Mouse (Mus musculus) left cerebral cortex, adult 2 months (tissue): ENCODE measurements around the gene Nup188. TPM values are rescaled to one million over a fixed set of nuclear protein-coding genes. Genes with fewer than 3 reads are reported as not detected.

ENCODE experiments used
- DNase-seq, 2 experiments: peaks; one replicate each; pipeline ENCODE4 v3.0.0; 2021 to 2022; ENCODE audit warnings: low spot score in 2 of 2, mixed read lengths in 1 of 2; ENCODE audit errors: extremely low spot score in 1 of 2
- H3K27ac ChIP-seq: fragments of 200-600 bp; 2 replicates; pipeline ENCODE4 v1.8.1; 2022
- H3K4me3 ChIP-seq: fragments of 200-600 bp; 2 replicates; pipeline ENCODE4 v1.8.1; 2022
- CTCF ChIP-seq: fragments of 200-600 bp; IDR thresholded peaks from 2 replicates; pipeline ENCODE4 v1.8.1; 2022; ENCODE audit warnings: antibody characterized with exemption, mild to moderate bottlenecking, moderate library complexity
- intact Hi-C: fragments of 180-260 bp; cut with DNase I; formaldehyde crosslinking; loops from one replicate; pipeline ENCODE4 v1.15.1; 2025
- total RNA-seq, 2 experiments: library from RNA; stranded (reverse); gene quantifications; 2 replicates each; pipeline ENCODE4 v1.2.3; 2021

The Nup188 gene
- total RNA-seq, 2 experiments from 2014 or later, result 21.8 to 23.5 TPM

GRCm38 (mm10) chr2:30258600-30258999 is 27.6 kb upstream of the Nup188 start:
- intact Hi-C loops, result no loop called here
- peak overlapping the region; percentile 67 for H3K27ac ChIP-seq
- TF ChIP-seq CTCF, result no peak
- DNase-seq, result no peak
- no peak overlapping the region for H3K4me3 ChIP-seq

- Histone ChIP-seq H3K27ac (peak overlapping the region; percentile 67), H3K4me3 (no peak overlapping the region)
- TF ChIP-seq CTCF, result no peak
- intact Hi-C loops, result no loop called here
- no peak for DNase-seq
Measured at GRCm38 (mm10) chr2:30259131-30260064, 26.8 kb upstream of the Nup188 start.

DNA sequence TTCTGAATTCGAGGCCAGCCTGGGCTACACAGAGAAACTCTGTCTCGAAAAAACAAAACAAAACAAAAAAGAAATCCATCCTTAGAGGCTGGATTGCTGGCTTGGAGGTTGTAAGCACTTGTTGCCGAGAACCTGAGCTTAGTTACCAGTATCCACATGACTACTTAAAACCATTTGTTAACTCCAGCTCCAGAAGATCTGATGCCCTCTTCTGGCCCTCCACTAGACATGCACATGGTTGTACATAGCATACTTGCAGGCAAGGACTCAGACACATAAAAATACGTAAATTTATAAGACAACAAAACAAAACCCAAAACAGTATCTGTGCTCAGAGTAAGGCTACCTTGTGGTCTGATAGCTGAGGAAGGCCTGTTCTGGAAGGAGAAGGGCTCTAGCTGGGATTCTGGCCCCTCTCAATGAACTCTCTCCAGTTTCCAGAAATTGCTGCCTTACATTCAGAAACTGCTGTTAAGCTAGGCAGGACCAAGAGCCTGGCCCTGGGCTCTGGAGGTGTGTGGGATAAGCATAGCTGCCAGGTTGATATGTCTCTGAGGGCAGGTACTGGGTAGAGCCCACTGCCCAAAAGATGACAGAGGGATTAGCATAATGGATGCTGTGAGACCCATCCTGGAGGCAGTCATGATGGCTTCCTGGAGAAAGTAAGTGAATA is 25.0 kb upstream of the Nup188 start:
- intact Hi-C loops, result no loop called here
- no peak for DNase-seq
- H3K27ac ChIP-seq, result no peak overlapping the region; the same call in 1 of the 2 replicates
- no peak overlapping the region for H3K4me3 ChIP-seq
- TF ChIP-seq CTCF, result peak; percentile 11; the same call in 1 of the 2 replicates

GRCm38 (mm10) chr2:30261921-30262839 is 24.0 kb upstream of the Nup188 start:
- no peak overlapping the region for H3K4me3 ChIP-seq
- no peak for TF ChIP-seq CTCF
- DNase-seq, result no peak
- H3K27ac ChIP-seq, result peak overlapping the region; percentile 42
- intact Hi-C loops, result no loop called here

DNA sequence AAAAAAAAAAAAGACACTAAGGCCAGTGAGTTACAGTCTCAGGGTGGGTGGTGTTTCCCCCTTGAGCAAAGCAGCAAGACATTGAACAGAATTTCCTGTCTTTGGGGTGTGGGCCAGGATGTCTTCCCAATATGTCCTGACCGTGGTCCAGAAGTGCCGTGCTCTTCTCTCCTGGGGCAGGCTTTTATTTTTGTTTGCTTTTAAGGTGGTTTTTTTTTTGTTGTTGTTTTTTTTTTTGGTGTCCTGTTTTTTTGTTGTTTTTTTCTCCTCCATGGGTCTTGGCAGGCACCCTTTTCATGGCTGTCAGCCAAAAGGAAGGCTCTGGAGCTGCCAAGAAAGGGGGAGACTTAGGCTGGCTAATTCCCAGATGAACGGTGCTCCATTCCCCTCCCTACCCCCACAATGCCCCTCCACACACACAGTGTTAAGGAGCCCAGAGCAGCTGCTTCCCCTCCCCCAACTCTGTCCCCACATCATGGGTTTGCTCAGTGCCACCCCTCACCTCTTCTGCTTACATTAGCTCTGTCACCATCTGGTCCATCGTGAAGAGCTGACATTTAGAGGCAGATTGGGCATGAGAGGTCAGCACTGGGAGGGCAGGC is 23.3 kb upstream of the Nup188 start:
- intact Hi-C loops, result no loop called here
- Histone ChIP-seq H3K4me3 (no peak overlapping the region), H3K27ac (peak overlapping the region; percentile 42)
- TF ChIP-seq CTCF, result no peak
- peak; percentile 40 to 50 for DNase-seq

DNA sequence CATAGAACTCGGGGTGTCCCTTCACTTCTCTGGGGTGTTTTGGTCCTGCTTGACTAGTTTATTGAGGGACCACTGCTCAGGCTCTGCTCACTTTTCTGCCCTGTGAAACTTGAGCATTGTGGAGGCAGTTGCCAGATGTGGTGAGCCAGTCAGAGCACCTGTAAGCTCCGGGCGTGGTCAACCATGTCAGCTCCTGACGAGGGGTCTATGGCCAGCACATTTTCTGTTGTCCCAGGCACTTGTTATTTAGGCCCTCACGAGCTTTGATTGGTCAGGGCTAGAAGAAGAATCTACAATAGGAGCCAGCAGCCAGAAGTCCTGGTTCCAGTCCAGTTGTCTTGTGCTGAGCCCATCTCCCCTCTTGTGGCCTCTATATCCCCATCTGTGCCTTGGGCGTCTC is 22.4 kb upstream of the Nup188 start:
- Histone ChIP-seq H3K4me3 (no peak overlapping the region), H3K27ac (peak overlapping the region; percentile 42)
- intact Hi-C loops, result no loop called here
- DNase-seq, result no peak
- TF ChIP-seq CTCF, result no peak

DNA sequence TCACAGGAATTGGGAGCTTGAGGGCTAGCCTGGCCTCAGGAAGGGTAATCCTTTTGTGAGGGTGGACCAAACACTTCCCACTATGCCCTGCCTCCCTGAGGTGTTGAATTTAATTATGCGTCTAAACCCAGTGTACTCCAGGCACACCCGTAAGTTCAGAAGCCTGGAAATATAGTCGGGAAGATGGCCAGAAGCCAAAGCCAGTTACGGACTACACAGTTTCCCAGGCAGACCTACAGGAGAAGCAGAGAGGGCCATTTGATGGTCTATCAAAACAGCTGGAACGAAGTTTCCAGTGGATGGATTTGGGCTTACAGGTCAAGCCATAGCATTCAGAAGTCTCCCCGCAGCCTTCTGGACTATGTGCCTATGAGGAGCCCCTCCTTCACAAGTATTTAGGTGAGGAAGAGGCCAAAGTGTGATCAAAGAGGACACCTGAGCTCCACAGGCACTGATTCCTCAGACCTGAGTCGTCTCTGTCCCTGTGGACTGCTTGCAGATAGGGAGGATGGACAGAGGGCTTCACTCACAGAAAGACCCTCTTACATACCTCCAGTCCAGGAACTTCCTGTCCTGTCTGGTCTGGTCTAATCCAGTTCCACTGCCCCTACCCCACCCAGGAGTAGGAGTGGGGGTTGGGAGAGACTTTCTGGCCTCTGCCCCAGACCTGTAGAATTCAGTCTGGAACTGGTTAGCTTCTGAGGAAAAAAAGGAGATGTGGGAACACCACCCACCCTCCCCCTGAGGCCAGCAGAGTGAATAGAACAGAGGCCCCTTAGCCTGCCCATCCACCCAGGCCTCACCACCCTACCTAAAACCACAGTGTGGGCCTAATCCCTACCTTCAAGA is 21.3 kb upstream of the Nup188 start:
- no peak for DNase-seq
- intact Hi-C loops, result no loop called here
- no peak for TF ChIP-seq CTCF

DNA sequence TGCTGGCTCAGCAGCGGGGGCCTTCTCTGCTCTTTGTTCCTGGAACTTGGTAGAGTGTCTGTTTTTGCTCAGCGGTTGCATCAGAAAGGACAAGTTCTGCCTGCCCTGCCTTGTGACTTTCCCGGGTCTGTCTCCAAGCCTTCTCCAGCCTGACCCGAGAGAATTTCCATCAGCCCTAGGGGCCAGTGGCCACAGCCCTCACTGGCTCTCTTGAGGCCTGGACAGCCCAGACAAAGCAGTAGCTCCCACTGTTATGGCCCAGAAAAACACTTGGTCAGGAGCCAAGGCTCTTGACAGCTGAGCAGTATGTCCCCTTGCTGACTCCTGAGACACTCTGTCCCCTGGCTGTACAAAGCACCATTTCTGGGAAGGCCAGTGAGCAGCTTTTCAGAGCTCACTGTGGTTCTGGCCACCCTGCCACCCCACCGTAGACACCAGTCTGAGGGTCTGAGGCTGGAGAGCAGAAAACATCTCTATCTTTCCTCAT is 20.4 kb upstream of the Nup188 start, which contains the start of gene Phyhd1:
TSS of gene Phyhd1 (plus strand) at position 437 of the 487 bp plus-strand sequence.
- TF ChIP-seq CTCF, result no peak
- H3K4me3 ChIP-seq, result no peak within 1 kb of the TSS
- peak within 1 kb of the TSS; percentile 91 for H3K27ac ChIP-seq
- DNase-seq, result peak; percentile 39 to 55
- intact Hi-C loops, result loop anchor here (1.0 kb wide), 1 partner anchor 24 kb away; no protein-coding TSS in a partner anchor

More for the DNA sequence above, 21.3 kb upstream of the Nup188 start:
- no peak overlapping the region for H3K4me3 ChIP-seq
- peak overlapping the region; percentile 91 for H3K27ac ChIP-seq

GRCm38 (mm10) chr2:30266392-30266941 is 19.7 kb upstream of the Nup188 start:
- H3K4me3 ChIP-seq, result no peak overlapping the region
- DNase-seq, result peak in 1 of 2 experiments; percentile 33
- H3K27ac ChIP-seq, result peak overlapping the region; percentile 91
- TF ChIP-seq CTCF, result no peak; the same call in 1 of the 2 replicates
- intact Hi-C loops, result loop anchor here (1.0 kb wide), 1 partner anchor 24 kb away; no protein-coding TSS in a partner anchor
